Mouse (Mus musculus): ENCODE measurements at regions not wholly inside any gene's neighbourhood (a gene's known extent, or its start where the extent isn't known, plus 50 kb on each side); places are given as distances from the start of the nearest gene placed in this dataset.

- no peak for ATAC-seq (replicated peaks; ENCODE audit: insufficient number of reproducible peaks, insufficient read depth, low FRiP score, low read depth)
- WGBS: 70% methylated on average over 2 of the region's 2 CpGs
- Histone ChIP-seq H3K4me3 (no peak overlapping the region), H3K36me3 (no peaks in the 10 kb centered on the region), H3K4me1 (replicated peaks) (no peaks in the 10 kb centered on the region), H3K9me3 (replicated peaks) (no peaks in the 10 kb centered on the region), H3K4me2 (no peak overlapping the region), H3K27ac (no peak overlapping the region), H3K9ac (no peak overlapping the region), H3K27me3 (no peaks in the 10 kb centered on the region)
Measured at GRCm38 (mm10) chr12:109662179-109662578, 62.0 kb upstream of the Rtl1 start.

- Histone ChIP-seq H3K4me2 (no peak overlapping the region), H3K27me3 (no peaks in the 10 kb centered on the region), H3K9ac (no peak overlapping the region), H3K36me3 (0 out of 2 replicates have a peak, but pooled peaks cover 4% of the 10 kb centered on the region), H3K27ac (no peak overlapping the region), H3K4me3 (no peak overlapping the region), H3K9me3 (replicated peaks) (no peaks in the 10 kb centered on the region), H3K4me1 (replicated peaks) (no peaks in the 10 kb centered on the region)
- 71% methylated on average over 4 of the region's 4 CpGs for WGBS
- ATAC-seq (replicated peaks; ENCODE audit: insufficient number of reproducible peaks, insufficient read depth, low FRiP score, low read depth): no peak
Measured at GRCm38 (mm10) chr12:109674766-109675165, 74.6 kb upstream of the Rtl1 start.

DNA sequence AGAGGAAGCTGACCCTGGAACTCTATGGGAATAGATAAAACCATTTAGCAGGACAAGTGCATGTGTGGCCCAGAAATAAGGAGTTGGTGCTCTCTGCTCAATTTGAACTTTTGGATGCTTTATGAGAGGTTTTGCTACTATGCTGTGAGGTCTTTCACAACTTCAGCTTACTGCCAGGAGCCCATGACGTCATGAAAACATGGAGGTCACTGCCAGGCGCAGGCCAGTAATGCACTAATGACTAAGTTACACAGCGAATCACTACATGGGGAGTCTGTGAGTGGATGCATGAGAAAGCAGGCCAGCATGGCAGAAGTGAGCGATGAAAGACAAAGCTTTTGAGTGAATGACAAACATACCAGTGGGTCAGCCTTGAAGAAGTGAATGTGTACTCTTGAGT, 93.9 kb upstream of the Rtl1 start:
- WGBS: 82% methylated on average over 4 of the region's 4 CpGs
- no peak overlapping the region for H3K9ac ChIP-seq
- H3K9me3 ChIP-seq (replicated peaks): no peaks in the 10 kb centered on the region
- no peak overlapping the region for H3K27ac ChIP-seq
- H3K4me2 ChIP-seq: no peak overlapping the region
- no peaks in the 10 kb centered on the region for H3K27me3 ChIP-seq
- no peaks in the 10 kb centered on the region for H3K4me1 ChIP-seq (replicated peaks)
- peaks cover 9% of the 10 kb centered on the region; the same call in 1 of the 2 replicates for H3K36me3 ChIP-seq
- H3K4me3 ChIP-seq: no peak overlapping the region
- ATAC-seq (replicated peaks; ENCODE audit: insufficient number of reproducible peaks, insufficient read depth, low FRiP score, low read depth): no peak

GRCm38 (mm10) chr12:109694801-109695430, 94.8 kb upstream of the Rtl1 start:
- ATAC-seq (replicated peaks; ENCODE audit: insufficient number of reproducible peaks, insufficient read depth, low FRiP score, low read depth): no peak
- H3K9me3 ChIP-seq (replicated peaks): no peaks in the 10 kb centered on the region
- 76% methylated on average over 5 of the region's 5 CpGs for WGBS
- H3K9ac ChIP-seq: no peak overlapping the region
- no peak overlapping the region for H3K4me3 ChIP-seq
- H3K27ac ChIP-seq: no peak overlapping the region
- H3K4me2 ChIP-seq: no peak overlapping the region
- no peaks in the 10 kb centered on the region for H3K27me3 ChIP-seq
- peaks cover 9% of the 10 kb centered on the region; the same call in 1 of the 2 replicates for H3K36me3 ChIP-seq
- H3K4me1 ChIP-seq (replicated peaks): no peaks in the 10 kb centered on the region

GRCm38 (mm10) chr12:109706820-109707219, 106.7 kb upstream of the Rtl1 start:
- Histone ChIP-seq H3K27me3 (no peaks in the 10 kb centered on the region), H3K4me3 (no peak overlapping the region), H3K4me2 (no peak overlapping the region), H3K27ac (no peak overlapping the region), H3K36me3 (no peaks in the 10 kb centered on the region), H3K9ac (no peak overlapping the region), H3K9me3 (replicated peaks) (no peaks in the 10 kb centered on the region), H3K4me1 (replicated peaks) (no peaks in the 10 kb centered on the region)
- WGBS: 65% methylated on average over 4 of the region's 6 CpGs
- no peak for ATAC-seq (replicated peaks; ENCODE audit: insufficient number of reproducible peaks, insufficient read depth, low FRiP score, low read depth)

- Histone ChIP-seq H3K4me3 (no peak overlapping the region), H3K27me3 (no peaks in the 10 kb centered on the region), H3K9me3 (replicated peaks) (no peaks in the 10 kb centered on the region), H3K4me1 (replicated peaks) (no peaks in the 10 kb centered on the region), H3K27ac (no peak overlapping the region), H3K36me3 (no peaks in the 10 kb centered on the region), H3K9ac (no peak overlapping the region), H3K4me2 (no peak overlapping the region)
- WGBS: 90% methylated on average over 5 of the region's 5 CpGs
- no peak for ATAC-seq (replicated peaks; ENCODE audit: insufficient number of reproducible peaks, insufficient read depth, low FRiP score, low read depth)
Measured at GRCm38 (mm10) chr12:109709661-109710060, 109.5 kb upstream of the Rtl1 start.

DNA sequence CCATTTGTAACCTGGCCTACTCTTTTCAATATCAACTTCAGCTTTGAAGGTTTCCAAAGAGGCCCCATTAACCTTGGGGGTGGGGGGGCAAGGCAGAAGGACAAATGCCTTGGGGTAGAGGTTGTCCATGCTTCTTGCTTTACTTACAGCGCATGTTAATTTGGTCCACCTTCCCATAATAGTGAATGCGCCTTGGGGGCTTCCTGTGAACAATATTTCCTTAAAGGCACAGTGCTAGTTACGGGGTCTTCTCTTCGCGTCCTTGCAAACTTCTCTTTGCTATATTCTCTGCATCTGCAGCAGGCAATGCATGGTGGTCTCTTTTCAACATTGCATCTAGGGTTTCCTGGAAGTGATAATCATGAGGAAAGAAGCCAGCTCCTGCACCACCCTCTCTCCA, 111.3 kb upstream of the Rtl1 start:
- H3K9ac ChIP-seq: no peak overlapping the region
- whole genome bisulfite sequencing: 91% methylated on average over 5 of the region's 5 CpGs
- H3K4me2 ChIP-seq: no peak overlapping the region
- H3K9me3 ChIP-seq (replicated peaks): no peaks in the 10 kb centered on the region
- no peak overlapping the region for H3K4me3 ChIP-seq
- H3K36me3 ChIP-seq: no peaks in the 10 kb centered on the region
- ATAC-seq (replicated peaks; ENCODE audit: insufficient number of reproducible peaks, insufficient read depth, low FRiP score, low read depth): no peak
- H3K27me3 ChIP-seq: no peaks in the 10 kb centered on the region
- no peak overlapping the region for H3K27ac ChIP-seq
- no peaks in the 10 kb centered on the region for H3K4me1 ChIP-seq (replicated peaks)

GRCm38 (mm10) chr12:109711946-109712345, 111.8 kb upstream of the Rtl1 start:
- H3K27ac ChIP-seq: no peak overlapping the region
- H3K4me3 ChIP-seq: no peak overlapping the region
- H3K4me1 ChIP-seq (replicated peaks): no peaks in the 10 kb centered on the region
- 81% methylated on average over 7 of the region's 7 CpGs for WGBS
- H3K27me3 ChIP-seq: no peaks in the 10 kb centered on the region
- H3K9ac ChIP-seq: no peak overlapping the region
- no peak overlapping the region for H3K4me2 ChIP-seq
- H3K36me3 ChIP-seq: peaks cover 2% of the 10 kb centered on the region; the same call in 1 of the 2 replicates
- ATAC-seq (replicated peaks; ENCODE audit: insufficient number of reproducible peaks, insufficient read depth, low FRiP score, low read depth): no peak
- H3K9me3 ChIP-seq (replicated peaks): no peaks in the 10 kb centered on the region

GRCm38 (mm10) chr12:109712386-109712785, 112.3 kb upstream of the Rtl1 start:
- H3K9me3 ChIP-seq (replicated peaks): no peaks in the 10 kb centered on the region
- ATAC-seq (replicated peaks; ENCODE audit: insufficient number of reproducible peaks, insufficient read depth, low FRiP score, low read depth): no peak
- no peak overlapping the region for H3K9ac ChIP-seq
- no peak overlapping the region for H3K27ac ChIP-seq
- H3K4me1 ChIP-seq (replicated peaks): no peaks in the 10 kb centered on the region
- H3K27me3 ChIP-seq: no peaks in the 10 kb centered on the region
- WGBS: 91% methylated on average over 16 of the region's 16 CpGs
- no peak overlapping the region for H3K4me3 ChIP-seq
- H3K4me2 ChIP-seq: no peak overlapping the region
- H3K36me3 ChIP-seq: peaks cover 7% of the 10 kb centered on the region; the same call in 1 of the 2 replicates

GRCm38 (mm10) chr12:109713041-109713440, 112.9 kb upstream of the Rtl1 start:
- no peaks in the 10 kb centered on the region for H3K9me3 ChIP-seq (replicated peaks)
- H3K4me1 ChIP-seq (replicated peaks): no peaks in the 10 kb centered on the region
- 85% methylated on average over 3 of the region's 3 CpGs for WGBS
- no peak overlapping the region for H3K4me2 ChIP-seq
- H3K4me3 ChIP-seq: no peak overlapping the region
- H3K27ac ChIP-seq: no peak overlapping the region
- no peak overlapping the region for H3K9ac ChIP-seq
- peaks cover 7% of the 10 kb centered on the region; the same call in 1 of the 2 replicates for H3K36me3 ChIP-seq
- H3K27me3 ChIP-seq: no peaks in the 10 kb centered on the region
- no peak for ATAC-seq (replicated peaks; ENCODE audit: insufficient number of reproducible peaks, insufficient read depth, low FRiP score, low read depth)

- peaks cover 7% of the 10 kb centered on the region; the same call in 1 of the 2 replicates for H3K36me3 ChIP-seq
- WGBS: 88% methylated on average over 5 of the region's 5 CpGs
Measured at GRCm38 (mm10) chr12:109714061-109714460, 113.9 kb upstream of the Rtl1 start.

GRCm38 (mm10) chr12:109716991-109717390, 116.9 kb upstream of the Rtl1 start:
- no peak for ATAC-seq (replicated peaks; ENCODE audit: insufficient number of reproducible peaks, insufficient read depth, low FRiP score, low read depth)
- Histone ChIP-seq H3K27me3 (no peaks in the 10 kb centered on the region), H3K9ac (no peak overlapping the region), H3K4me3 (no peak overlapping the region), H3K36me3 (peaks cover 7% of the 10 kb centered on the region; the same call in 1 of the 2 replicates), H3K9me3 (replicated peaks) (no peaks in the 10 kb centered on the region), H3K4me1 (replicated peaks) (no peaks in the 10 kb centered on the region), H3K27ac (no peak overlapping the region), H3K4me2 (no peak overlapping the region)
- 85% methylated on average over 20 of the region's 20 CpGs for WGBS

More at GRCm38 (mm10) chr12:109714061-109714460, 113.9 kb upstream of the Rtl1 start:
- H3K4me3 ChIP-seq: no peak overlapping the region
- H3K27me3 ChIP-seq: no peaks in the 10 kb centered on the region
- no peaks in the 10 kb centered on the region for H3K9me3 ChIP-seq (replicated peaks)
- no peak overlapping the region for H3K27ac ChIP-seq
- H3K9ac ChIP-seq: no peak overlapping the region
- no peaks in the 10 kb centered on the region for H3K4me1 ChIP-seq (replicated peaks)
- ATAC-seq (replicated peaks; ENCODE audit: insufficient number of reproducible peaks, insufficient read depth, low FRiP score, low read depth): no peak
- no peak overlapping the region for H3K4me2 ChIP-seq

Data from heart, embryonic 15.5 days (tissue).